In genomic region chr17:25623935-25624334, GRCm38 (mm10) we compare ENCODE assay signal across 13 mouse cellular contexts. TPM values are rescaled to one million over a fixed set of nuclear protein-coding genes. Genes with fewer than 3 reads are reported as not detected.
DNase-seq lines count a peak whose midpoint lies in the region; ATAC-seq lines count a peak whose summit lies in the region.
"Had no signal": no experiment of that assay in that cellular context is flagged by ENCODE, and none has a peak within 500 bp of the region (broad histone marks: within the 10 kb centered on the region; RNA-seq: fewer than 3 reads in every experiment).

No protein-coding gene starts in this region.

- intact Hi-C loops in left cerebral cortex, postnatal 4 days (cut with DNase I) = no loop called here

- ATAC-seq in frontal cortex, adult (ENCODE audit: low TSS enrichment) = peak; percentile 64
- no peak for ATAC-seq in granulocyte monocyte progenitor cell, adult 5-6 weeks (replicated peaks; ENCODE audit: poor library complexity, severe bottlenecking)
- ATAC-seq: forebrain, embryonic 15.5 days had no signal

- DNase-seq in left cerebral cortex, adult 11 months (ENCODE audit: low spot score) = peak; percentile 79
- DNase-seq in left cerebral cortex, postnatal 4 days = no peak
- peak; percentile 54 to 65 for DNase-seq in layer of hippocampus, postnatal 36 days
- DNase-seq in right cerebral cortex, postnatal 25 days = peak; percentile 73
- no peak for DNase-seq in adipocyte (ENCODE audit: low spot score)
- DNase-seq: adrenal gland, postnatal 36 days; cerebellum, adult 11 months; heart, adult 18-20 months; kidney, adult 11 months had no signal

RNA-seq across cellular contexts. Expression of gene Lmf1, which starts 45.0 kb away (rescaled TPM):
- total RNA-seq in left cerebral cortex, postnatal 4 days (2021) = 10 to 100 TPM; 19.4 to 21.5 TPM
- total RNA-seq in layer of hippocampus, postnatal 36 days (2021) = 10 to 100 TPM; 28.3 to 28.8 TPM
- 34.0 and 36.8 TPM in 2 replicates for total RNA-seq in granulocyte monocyte progenitor cell, adult 5-6 weeks (2014; fragmentation: Nextera tagmentation)
- 6.9 and 10.7 TPM in 2 replicates for total RNA-seq in granulocyte monocyte progenitor cell, adult 5-6 weeks (2017)

RNA-seq across cellular contexts. Expression of gene Sox8, which starts 53.4 kb away (rescaled TPM):
- 10 to 100 TPM; 29.9 to 38.1 TPM for total RNA-seq in left cerebral cortex, postnatal 4 days (2021)
- 10 to 100 TPM; 55.1 to 57.5 TPM for total RNA-seq in layer of hippocampus, postnatal 36 days (2021)
- 1.1 TPM in 1 of 2 replicates, not detected in the other for total RNA-seq in granulocyte monocyte progenitor cell, adult 5-6 weeks (2014; fragmentation: Nextera tagmentation)
- total RNA-seq in granulocyte monocyte progenitor cell, adult 5-6 weeks (2017) = not detected in 2 replicates
- total RNA-seq: hematopoietic stem cell, adult 5-6 weeks had no signal

Comparison
In these comparisons a context has a peak if more than half of its experiments do, and no peak if none do; other contexts are left out.
1. DNase-seq: peak in left cerebral cortex, adult 11 months (single experiment), layer of hippocampus, postnatal 36 days (2 of 2) and right cerebral cortex, postnatal 25 days (single experiment); none in left cerebral cortex, postnatal 4 days (single experiment) and adipocyte (single experiment).
2. RNA of gene Sox8, which starts 53.4 kb away (total RNA-seq): 55.1 to 57.5 TPM in layer of hippocampus, postnatal 36 days and 29.9 to 38.1 TPM in left cerebral cortex, postnatal 4 days; 1.1 TPM in granulocyte monocyte progenitor cell, adult 5-6 weeks; every median in the first group is over 10 times any median in the second.